Mouse (Mus musculus) retina, embryonic 14.5 days (tissue): ENCODE data around the gene Nek6.
A peak's percentile ranks its signal among the peaks of the same experiment; 100 is the strongest.

Experiments
- DNase-seq: peaks from one replicate; pipeline ENCODE4 v3.0.0-alpha.2; 2015; ENCODE audit warnings: low spot score

Gene Nek6

DNA sequence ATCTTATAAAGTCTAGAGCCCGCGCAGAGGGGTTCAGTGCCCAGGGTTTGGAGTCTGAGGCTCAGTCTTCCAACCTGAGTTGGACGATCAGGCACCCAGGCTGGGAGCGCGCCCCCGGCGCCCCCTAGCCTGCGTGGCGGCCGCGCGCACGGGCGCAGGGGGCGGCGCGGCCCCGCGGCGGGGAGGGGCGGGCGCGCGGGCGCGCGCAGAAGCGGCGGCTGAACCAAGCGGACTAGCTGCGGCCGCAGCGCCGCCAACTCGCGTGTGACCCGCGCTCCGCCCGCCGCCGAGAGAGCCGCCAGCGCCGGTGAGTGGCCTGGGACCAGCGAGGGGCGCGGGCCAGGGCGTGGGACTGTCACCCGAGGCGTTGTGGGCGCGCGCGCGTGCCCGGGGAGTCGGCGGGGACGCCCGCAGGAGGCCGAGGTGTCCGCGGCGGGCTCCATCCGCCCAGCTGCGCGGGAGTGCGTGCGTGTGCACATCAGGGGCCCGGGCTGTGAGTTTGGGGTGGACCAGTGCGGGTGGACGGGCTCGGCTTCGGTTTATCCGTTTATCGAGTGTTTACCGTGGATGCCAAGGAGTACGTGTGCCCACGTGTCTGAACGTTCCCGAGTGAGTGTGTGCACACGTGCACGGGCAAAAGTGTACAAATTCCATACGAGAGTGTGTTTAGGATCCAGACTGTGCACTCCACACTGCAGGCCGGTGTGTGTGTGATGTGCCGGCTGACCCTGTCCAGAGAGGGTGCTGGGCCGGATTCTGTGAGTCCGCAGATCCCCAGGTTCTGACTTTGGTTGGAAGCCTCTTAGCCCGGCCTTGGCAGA is at the start of gene Nek6:
TSS of gene Nek6 (plus strand) at position 157 of the 821 bp plus-strand sequence.
- peak; percentile 74 for DNase-seq

DNA sequence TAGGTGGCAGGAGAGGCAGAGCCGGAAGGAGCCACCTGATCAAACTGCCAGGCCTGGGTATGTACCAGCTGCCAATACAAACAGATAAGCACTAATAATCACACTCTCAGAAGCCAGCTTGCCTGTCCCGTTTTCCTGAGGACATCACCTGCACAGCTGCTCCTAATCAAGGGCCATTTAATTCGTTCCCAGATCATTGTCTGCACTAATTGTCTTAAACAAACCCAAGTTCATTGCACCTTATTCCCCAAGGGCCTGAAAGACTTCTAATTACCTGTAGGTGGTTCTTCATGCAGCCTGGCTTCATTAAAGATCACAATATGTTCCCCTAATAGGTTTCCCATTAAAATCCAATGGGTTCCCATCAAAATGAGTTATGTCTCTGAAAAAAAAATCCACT is 49.1 kb upstream of the Nek6 start:
- no peak for DNase-seq

DNA sequence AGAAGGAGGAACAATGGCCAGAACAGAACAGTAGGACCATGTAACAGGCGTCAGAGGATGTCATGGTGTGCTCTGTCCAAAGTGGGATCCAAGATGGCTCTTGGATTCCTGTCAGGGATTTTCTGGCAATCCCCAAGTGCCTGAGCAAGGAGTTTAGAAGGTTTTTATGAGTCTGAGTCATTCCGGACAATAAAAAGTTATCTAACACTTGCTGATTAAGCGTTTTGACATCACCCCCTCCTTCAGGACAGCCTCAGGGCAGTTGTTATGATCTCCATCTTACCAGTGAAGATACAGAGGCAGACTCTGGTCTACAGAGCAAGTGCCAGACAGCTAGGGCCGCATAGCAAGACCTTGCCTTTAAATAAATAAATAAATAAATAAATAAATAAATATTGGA is 42.6 kb upstream of the Nek6 start:
- no peak for DNase-seq

DNA sequence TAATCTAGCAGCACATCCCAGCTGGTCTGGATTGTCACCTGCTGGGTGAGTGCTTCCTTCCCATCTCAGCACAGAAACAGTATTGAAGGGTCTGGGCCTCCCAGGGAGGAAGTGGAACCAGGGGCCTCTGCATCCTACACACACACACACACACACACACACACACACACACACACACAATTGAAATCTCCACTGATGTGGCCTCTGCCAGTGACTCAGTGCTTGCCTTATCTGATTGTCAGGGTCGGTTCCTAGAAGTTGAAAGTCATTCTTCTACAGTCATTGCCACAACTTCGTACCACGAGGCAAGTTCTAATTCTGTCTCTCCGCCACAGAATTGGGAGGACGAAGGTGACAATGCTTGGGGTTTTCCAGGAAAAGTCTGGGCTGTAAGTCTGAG is 39.7 kb upstream of the Nek6 start:
- DNase-seq = no peak

DNA sequence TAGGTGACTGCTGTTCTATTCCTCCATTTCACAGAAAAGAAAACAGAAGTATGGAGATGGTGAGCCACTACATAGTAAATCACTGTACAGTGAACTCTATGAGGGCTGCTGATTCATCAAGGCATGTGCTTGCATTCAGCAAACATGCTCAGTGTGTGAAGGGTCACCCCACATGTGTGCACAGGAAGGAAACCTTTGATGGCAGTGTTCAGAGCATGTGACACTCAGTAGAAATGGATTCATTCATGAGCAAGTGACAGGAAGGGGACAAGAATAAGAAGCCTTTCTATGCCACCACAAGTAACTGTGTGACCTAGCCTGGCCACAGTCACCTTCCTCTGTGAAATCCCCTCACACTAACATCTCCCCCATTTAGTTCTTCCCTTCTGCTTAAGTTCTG is 38.6 kb upstream of the Nek6 start:
- DNase-seq = no peak

DNA sequence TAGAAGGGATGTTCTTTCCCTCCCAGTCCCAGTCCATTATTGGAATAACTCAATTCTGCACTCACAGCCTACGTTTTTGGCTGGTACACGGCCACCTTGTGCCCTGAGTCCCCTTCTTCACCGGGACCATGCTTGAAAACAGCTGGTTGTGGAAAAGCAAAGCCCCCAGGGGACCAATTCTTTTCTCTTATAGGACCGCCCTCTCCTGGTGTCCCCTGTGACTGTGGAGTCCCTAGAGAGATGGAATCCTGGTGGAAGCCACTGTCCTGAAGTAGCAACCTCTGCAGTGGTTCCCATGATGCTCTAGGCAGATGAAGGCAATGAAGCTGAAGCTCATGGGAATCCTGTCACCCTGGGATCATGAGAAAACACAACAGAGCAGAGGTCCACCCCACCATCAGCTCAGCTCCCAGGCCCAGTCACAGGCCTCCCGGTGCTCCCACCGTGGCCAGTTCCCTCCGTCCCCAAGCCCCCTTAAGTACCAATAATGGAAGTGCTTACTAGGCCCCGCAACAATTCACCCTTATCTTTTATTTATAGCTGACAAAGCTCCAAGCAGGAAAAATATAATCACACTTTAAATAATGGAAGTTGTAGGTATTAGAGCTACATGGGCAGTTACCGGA is 34.5 kb upstream of the Nek6 start:
- DNase-seq = peak; percentile 46

DNA sequence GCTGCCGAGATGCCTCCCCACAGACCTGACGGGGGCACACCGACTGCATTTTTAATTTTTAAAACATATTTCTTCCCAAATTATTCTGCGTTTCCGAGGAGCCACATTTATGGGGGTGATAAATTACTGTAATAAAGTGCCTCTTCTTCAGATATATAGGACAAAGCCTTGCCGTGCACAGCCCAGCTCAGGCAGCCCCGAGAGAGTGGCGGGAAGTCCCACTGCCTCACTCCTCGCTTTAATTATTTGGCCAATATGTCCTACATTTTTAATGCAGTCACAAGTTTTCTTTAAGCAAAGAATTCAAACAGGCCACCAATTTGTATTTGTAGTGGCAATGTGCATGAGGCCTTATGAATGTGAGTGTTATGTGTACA is 34.0 kb upstream of the Nek6 start:
- DNase-seq = no peak

DNA sequence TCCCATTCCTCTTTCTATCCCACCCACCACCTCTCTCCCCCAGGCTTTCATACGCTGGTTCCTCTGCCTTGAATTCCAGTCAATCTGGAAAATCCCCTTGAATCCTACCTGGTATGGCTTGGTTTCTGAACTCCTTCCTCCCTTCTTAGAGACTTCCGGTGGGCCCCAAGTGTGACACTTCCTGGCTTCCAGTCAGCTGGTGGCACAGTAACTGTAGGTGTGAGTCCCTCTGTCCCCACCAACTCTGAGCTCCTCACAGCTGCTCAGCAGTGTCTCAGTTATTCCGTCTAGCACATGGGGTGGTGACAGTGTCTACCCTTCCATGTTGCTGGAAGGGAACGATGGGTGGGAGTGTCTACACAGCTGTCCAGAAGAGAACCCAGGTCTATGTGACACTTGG is 32.8 kb upstream of the Nek6 start:
- no peak for DNase-seq

DNA sequence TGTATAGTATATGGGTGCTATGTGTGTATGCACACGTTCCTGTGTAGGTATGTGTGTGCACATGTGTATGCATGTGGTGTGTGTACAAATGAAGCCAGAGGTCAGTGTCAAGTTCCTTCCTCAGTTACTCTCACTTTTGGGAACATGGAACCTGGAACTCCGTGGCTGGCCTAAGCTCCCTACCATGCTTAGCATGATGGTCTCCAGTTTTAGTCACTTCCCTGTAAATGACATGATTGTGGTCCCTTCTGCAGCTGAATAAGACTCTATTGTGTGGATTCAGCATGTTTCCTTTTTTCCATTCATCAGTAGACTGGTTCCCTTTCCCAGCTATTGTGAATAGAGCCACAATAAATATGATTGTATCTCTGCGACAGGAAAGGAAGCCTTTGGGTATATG is 31.9 kb upstream of the Nek6 start:
- DNase-seq = no peak

DNA sequence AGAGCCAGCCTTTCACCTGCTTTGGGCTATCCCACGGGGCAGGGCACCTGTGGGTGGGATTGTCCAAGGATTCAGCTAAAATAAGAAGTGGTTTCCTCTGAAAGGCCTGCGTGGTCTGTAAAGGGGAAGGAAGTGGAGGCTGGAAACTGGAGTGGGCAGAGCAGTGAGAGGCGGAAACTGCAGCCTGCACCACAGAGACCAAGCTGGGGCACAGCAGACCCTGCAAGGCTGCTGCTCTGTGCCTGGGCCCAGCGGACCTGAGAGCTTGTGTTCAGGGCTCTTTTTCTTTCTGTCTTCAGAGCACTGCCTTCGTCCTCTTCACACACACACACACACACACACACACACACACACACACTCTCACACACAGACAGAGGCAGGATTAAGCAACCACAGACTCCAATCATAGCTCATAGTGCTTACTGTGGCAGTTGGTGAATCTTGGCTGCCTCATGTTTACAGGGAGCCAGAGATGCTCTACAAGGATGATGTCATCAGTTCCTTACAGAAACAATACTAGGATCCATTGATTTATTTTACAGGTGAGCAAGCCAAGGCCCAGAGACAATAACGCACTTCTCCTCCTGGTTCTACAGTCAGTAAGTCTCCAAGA is 30.2 kb upstream of the Nek6 start:
- no peak for DNase-seq

DNA sequence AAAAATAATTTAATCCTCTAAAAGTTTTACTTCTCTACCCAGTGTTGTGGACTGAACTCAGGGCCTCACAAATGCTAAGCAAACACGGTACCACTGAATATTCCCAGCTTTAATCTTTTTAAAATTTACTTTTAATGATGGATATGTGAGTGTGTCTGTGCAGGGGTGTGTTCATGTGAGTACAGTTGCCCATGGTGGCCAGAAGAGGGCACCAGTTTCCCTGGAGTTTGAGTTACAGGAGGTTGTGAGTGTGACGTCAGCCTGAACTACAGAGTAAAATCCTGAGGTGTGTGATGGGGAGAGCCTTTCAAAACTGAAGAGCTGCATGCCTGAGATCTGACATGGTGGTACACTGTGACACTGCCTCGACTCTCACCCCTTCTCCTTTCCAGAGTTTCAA is 29.3 kb upstream of the Nek6 start:
- no peak for DNase-seq

DNA sequence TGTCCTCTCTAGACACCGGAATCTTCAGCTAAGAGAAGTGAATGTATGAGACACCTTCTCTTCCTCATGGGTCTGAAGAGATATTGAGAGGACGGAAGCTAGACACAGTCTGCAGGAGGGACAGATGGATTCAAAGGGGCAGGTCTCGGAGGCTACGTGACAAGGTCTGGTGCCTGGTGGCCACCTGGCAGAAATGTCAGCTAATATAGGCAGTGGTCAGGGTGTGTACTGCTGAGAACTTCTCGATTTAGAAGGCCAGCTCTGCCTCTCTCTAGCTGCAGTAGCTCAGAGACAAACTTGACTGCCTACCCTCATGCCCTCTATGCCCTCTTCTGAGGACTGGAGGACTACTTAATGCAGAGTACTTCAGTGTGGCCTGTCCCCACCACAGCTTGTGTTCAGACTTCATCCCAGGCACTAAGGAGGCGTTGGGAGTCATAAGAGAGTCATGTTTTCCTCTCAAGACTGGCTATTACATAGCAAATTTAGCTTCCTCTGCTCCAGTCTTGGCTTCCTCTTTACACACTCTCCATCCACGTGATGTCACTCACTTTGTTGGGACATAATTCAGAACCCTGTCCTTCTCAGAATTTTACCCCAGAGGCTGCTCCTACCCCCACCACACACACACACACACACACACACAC is 28.3 kb upstream of the Nek6 start:
- DNase-seq = no peak

DNA sequence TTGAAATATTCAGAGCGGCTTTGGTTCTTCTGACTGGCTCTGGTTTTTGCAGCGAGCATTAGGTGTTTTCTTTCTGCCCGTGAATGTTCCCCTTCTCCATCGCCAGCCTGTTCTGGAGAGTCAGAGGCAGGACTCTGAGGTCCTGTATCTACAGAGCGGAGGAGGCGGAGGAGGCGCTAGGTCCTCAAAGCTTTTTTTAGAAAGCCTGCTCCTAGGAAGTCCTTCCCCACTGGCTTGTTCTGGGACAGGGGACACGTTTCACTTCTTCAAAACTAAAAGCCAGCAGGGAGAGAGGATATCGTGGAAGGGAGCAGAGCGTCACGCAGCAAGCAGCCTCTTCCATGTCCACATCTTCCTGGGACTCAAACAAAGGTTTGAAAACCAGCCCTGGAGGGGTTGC is 26.9 kb upstream of the Nek6 start:
- no peak for DNase-seq

DNA sequence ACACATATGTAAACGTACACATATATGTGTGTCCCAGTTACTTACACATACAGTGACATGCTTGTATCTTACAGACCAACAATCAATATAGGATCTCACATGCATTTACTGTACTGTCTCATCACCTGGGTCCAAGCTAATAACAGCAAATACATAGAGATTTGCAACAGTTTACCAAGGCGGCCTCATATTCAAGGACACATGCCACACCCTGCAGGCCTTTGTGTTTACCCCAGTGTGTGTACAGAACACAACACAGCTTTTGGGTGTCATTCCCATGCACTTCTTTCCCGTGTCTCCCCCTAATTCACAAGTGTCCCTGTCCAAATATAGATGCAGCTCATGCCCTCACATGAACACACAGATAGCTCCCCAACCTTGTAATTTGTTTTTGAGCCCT is 26.0 kb upstream of the Nek6 start:
- DNase-seq = no peak

DNA sequence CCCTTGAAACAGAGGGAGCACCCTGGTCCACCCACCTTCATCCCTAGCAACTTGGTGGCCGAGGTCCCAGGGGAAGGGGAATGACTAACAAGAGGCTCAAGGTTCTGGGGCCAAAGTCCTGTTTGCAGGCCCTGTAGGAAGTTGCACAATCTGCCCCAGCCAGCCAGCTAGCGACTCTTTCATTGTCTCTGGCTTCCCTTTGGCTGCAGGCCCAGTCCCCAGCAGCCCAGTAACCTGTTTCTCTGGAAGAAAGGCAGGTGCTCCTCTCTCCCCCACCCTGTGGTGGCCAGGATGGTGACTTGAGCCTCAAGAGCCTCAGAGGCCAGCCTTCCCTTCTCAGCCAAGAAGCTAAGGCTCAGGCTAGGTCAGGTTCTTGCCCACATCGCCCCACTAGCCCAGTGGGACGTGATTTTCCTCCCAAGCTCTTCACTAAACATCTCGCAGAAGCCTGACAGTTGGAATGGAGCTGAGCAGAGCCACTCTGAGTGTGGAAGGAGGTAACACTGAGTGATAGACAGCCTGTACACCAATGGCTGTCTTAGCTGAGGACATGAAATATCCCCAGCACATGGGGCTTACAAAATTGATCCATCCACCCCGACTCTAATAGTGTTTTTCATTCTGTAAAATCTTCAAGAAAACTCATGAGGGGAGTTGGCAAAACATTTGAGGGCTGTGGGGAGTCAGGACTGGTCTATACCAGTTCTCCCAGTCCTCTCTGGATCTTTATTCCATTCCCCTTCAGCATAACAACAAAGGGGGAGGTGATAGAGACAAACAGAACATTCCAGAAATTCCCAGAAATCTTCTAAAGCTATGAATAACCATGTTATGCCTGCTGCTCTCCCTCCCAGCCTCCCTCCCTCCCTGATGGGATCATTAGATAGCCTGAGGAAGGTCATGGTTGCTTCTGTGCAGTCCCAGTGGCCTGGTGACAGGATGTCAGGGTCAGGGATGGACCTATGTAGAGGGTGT is 25.2 kb upstream of the Nek6 start:
- no peak for DNase-seq

DNA sequence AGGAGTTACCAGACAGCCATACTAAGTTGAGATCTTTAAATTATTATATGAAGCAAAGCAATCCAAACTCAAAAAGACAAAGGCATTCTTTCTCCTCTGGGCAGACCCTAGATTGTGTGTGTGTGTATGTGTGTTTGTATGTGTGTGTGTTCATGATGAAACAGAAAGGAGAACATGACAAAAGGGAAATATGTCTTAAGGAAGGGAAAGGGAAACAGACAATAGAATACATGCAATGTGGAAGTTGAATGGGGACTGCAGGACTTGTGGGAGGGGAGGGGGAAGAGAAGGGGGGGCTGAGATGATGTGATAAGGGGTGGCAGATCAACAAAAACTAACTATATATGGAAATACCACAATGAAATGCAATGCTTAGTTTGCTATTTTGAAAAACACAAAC is 13.8 kb upstream of the Nek6 start:
- no peak for DNase-seq

DNA sequence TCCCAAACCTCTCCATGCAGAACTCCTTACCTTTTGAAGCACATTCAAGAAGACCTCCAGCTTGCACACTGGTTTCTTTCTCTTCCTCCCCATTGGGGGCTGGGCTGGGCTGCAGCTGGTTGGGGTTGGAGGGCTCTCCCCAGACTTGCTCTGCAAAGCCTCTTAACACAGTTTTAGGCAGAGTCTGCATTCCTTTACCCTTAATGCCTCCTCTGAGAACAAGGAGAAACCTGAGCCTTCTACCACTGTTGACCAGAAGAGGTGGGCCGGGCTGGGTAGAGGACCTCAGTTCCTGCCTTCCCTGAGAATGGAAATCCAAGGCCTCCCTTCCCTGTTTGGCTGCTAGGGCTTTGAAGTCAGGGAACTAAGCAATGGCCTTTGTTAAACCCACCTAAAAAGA is 9.8 kb upstream of the Nek6 start:
- DNase-seq = no peak

DNA sequence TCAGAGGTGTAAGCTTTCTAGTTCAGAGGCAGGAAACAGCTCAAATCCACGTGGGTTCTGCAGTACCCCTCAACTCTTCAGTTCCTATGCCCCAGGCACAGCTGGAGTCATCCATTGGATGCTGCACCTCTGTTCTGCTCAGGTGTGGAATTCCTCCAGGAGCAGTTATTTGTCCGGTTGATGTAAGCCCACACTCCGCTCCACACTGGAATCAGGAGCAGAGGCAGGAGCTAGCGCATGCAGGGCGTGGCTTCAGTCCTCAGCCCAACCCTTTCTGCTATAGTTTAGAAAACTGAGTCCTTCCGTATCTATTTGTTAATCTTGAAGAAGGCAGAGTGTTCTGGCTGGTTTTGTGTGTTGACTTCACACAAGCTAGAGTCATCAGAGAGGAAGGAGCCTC is 9.3 kb upstream of the Nek6 start:
- no peak for DNase-seq

DNA sequence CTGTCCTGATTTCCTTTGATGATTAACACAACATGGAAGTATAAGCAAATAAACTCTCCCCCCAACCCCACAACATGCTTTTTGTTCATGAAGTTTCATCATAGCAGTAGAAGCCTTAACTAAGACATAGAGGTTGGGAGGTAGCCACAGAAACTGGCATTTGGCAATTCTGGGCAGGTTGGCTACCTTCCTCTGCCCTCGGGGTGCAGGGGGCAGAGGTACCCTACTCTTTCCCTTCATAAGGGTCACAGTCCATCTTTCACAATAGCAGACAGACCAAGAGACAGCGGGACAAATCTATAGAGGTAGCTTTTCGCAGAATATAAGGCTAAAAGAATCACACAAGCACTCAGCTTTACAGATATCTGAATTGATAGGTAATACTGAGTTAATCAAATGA is 8.7 kb upstream of the Nek6 start:
- DNase-seq = no peak

DNA sequence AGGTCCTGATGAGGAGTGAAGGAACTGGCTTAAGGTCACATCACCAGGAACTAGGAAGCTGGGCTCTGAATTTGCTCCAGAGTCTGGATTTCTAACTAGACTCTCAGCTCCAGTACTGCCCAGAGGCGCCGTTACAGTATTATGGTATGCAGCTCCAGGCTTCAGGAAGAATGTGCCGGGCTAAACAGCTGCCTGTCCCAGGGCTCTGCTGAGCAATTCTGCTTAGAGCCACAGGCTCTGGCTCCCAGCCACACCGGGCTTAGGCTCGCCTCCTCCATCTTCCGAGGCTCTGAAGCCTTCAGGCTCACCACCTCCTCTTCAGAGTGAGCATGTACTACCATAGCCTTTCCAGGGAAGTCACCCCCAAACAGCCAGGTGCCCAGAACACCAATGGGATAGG is 7.1 kb upstream of the Nek6 start:
- no peak for DNase-seq

DNA sequence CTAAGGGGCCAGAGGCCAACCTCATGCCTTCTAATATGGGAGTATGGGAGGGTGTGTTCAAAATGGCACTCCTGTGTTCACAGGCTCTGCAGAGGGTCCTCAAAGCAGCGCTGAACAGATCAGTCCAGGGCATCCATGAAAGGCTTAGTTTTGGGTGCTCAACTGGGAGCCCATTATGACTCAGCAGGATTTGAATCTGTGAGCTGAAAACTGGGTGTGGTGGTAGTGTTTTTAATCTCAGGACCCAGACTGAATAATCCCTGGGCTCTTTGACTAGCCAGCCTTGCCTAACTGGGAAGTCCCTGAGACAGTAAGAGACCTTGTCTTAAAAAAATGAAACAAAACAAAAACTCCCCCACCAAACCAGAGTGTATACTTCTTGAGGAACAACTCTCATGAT is 4.3 kb upstream of the Nek6 start:
- DNase-seq = no peak
